Mouse (Mus musculus) hindbrain, embryonic 10.5 days (tissue): Measurements from ENCODE around the gene Micu1. TPM values are rescaled to one million over a fixed set of nuclear protein-coding genes. Genes with fewer than 3 reads are reported as not detected.

Experiments
- DNase-seq: peaks from one replicate; pipeline ENCODE4 v3.0.0-alpha.2; 2017; ENCODE audit warnings: low spot score
- H3K27ac ChIP-seq: fragments of 300-500 bp; sonication (generic); 2 replicates; pipeline ENCODE4 v1.5.1; 2016; ENCODE audit warnings: mild to moderate bottlenecking, moderate library complexity
- H3K27me3 ChIP-seq: fragments of 300-500 bp; sonication (generic); 2 replicates; pipeline ENCODE4 v1.6.1; 2016; ENCODE audit warnings: mild to moderate bottlenecking; ENCODE audit not compliant: poor library complexity, insufficient read depth, severe bottlenecking
- H3K36me3 ChIP-seq: fragments of 300-500 bp; sonication (generic); 2 replicates; pipeline ENCODE4 v1.6.1; 2016; ENCODE audit warnings: mild to moderate bottlenecking, moderate library complexity
- H3K4me1 ChIP-seq: fragments of 300-500 bp; sonication (generic); replicated peaks from 2 replicates; pipeline ENCODE4 v1.6.1; 2016; ENCODE audit warnings: mild to moderate bottlenecking
- H3K4me3 ChIP-seq: fragments of 300-500 bp; sonication (generic); 2 replicates; pipeline ENCODE4 v1.5.1; 2016; ENCODE audit warnings: mild to moderate bottlenecking, moderate library complexity
- H3K9me3 ChIP-seq: fragments of 300-500 bp; sonication (generic); 2 replicates; pipeline ENCODE4 v1.6.1; 2016; ENCODE audit warnings: mild to moderate bottlenecking, moderate library complexity
- WGBS: fragments of 180-500 bp; shearing (Covaris S2); methylation state at CpG from one replicate; pipeline ENCODE4 v1.1.7; 2016; 5-methylcytosine and 5-hydroxymethylcytosine counted together
- polyA plus RNA-seq: library from polyadenylated mRNA; unstranded; fragments of >200 nt; fragmentation: Nextera tagmentation; extraction: Ambion mirVana; gene quantifications from 2 replicates; pipeline ENCODE4 v1.2.1, GENCODE M21; 2016

Micu1 gene
- polyA plus RNA-seq, 1 experiment from 2014 or later: 63.9 TPM

DNA sequence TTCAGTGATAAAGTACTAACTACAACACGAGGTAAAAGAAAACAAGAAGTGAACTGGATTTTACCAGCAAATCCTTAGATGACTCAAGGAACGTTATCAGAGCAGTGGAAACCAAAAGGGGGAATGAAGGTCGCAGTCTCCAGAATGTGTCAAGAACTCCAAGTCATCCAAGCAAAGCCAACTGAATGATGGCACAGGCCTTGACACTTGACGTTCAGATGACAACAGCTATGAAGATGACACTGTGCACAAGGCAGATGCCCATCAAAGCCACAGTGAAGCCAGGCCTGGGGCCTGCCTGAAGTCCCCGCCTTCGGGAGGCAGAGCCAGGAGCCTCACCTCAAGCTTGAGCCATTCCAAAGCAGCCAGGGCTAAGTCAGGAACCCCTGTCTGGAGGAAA is 62.5 kb downstream of the Micu1 start:
- no peak for DNase-seq
- Histone ChIP-seq H3K4me1 (no peaks in the 10 kb centered on the region), H3K27ac (no peak overlapping the region), H3K4me3 (no peak overlapping the region), H3K27me3 (no peaks in the 10 kb centered on the region), H3K36me3 (0 out of 2 replicates have a peak, but pooled peaks cover 6% of the 10 kb centered on the region), H3K9me3 (no peaks in the 10 kb centered on the region)
- WGBS: 93% methylated on average over 6 of the region's 6 CpGs

GRCm38 (mm10) chr10:59768369-59769079 is 66.2 kb downstream of the Micu1 start:
- peaks cover 8% of the 10 kb centered on the region; the same call in 1 of the 2 replicates for H3K4me1 ChIP-seq
- no peak for DNase-seq
- WGBS: 71% methylated on average over 13 of the region's 13 CpGs
- peaks cover 12% of the 10 kb centered on the region; the same call in 1 of the 2 replicates for H3K36me3 ChIP-seq
- no peaks in the 10 kb centered on the region for H3K9me3 ChIP-seq
- H3K4me3 ChIP-seq: no peak overlapping the region
- no peak overlapping the region for H3K27ac ChIP-seq
- H3K27me3 ChIP-seq: no peaks in the 10 kb centered on the region

DNA sequence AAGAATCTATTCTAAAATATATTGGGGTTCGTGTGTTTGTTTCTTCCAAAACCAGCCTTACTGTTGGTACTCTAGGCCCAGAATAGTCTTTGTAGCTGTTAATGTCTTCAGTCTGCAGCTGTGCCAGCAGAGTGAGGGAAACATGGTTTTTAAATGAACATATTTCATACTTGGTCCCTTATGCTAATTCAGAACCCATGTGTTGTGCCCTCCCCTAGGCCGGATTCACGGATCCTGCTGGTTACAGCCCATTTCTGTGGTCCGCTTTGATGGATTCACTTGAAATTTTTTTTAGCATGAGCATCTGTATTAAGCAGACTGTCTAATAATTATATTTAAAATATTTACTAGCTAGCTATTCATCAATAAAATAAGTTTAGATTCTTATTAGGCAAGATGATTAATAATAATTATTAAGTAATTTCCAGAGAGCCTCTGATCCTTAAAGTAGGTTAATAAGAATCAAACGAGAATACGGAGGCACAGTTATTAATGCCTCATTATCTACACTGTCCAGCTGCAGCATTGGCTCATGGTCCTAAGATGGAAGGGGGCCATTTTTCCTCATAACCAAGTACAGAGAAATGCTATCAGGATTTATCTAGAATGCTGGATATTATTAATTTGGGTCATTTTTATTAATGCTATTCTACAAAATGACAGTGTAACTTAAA is 69.2 kb downstream of the Micu1 start:
- DNase-seq: no peak

DNA sequence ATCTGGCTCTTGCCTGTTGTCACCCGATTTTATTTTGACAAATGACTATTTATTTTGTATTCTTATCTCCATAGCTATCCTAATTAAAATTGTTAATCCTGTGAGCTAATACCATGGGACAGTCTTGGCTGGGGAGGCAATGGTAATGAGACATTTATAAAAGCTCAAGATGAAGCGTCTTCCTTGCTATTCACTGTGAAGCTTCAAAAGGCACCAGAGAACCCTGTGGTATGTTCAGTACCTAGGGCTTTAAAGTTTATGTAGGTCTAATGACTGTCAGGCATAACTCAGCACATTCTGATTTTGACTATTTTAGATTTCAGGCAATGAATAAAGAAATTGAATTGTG is 69.7 kb downstream of the Micu1 start:
- no peaks in the 10 kb centered on the region for H3K27me3 ChIP-seq
- DNase-seq: no peak
- WGBS: 84% methylated on average over 2 of the region's 2 CpGs

More for the DNA sequence above, 69.2 kb downstream of the Micu1 start:
- Histone ChIP-seq H3K36me3 (peaks cover 6% of the 10 kb centered on the region; the same call in 1 of the 2 replicates), H3K27ac (no peak overlapping the region), H3K27me3 (no peaks in the 10 kb centered on the region), H3K4me1 (peaks cover 16% of the 10 kb centered on the region; the same call in 1 of the 2 replicates), H3K9me3 (no peaks in the 10 kb centered on the region), H3K4me3 (no peak overlapping the region)
- 94% methylated on average over 6 of the region's 6 CpGs for WGBS

GRCm38 (mm10) chr10:59773441-59774140 is 71.3 kb downstream of the Micu1 start:
- Histone ChIP-seq H3K27ac (no peak overlapping the region), H3K4me3 (no peak overlapping the region), H3K9me3 (no peaks in the 10 kb centered on the region), H3K27me3 (no peaks in the 10 kb centered on the region), H3K4me1 (peaks cover 20% of the 10 kb centered on the region; the same call in 1 of the 2 replicates), H3K36me3 (peaks cover 6% of the 10 kb centered on the region; the same call in 1 of the 2 replicates)
- no peak for DNase-seq
- 75% methylated on average over 13 of the region's 13 CpGs for WGBS

More for the DNA sequence above, 69.7 kb downstream of the Micu1 start:
- H3K4me1 ChIP-seq: peaks cover 16% of the 10 kb centered on the region; the same call in 1 of the 2 replicates
- no peak overlapping the region for H3K4me3 ChIP-seq
- H3K27ac ChIP-seq: no peak overlapping the region
- peaks cover 6% of the 10 kb centered on the region; the same call in 1 of the 2 replicates for H3K36me3 ChIP-seq
- no peaks in the 10 kb centered on the region for H3K9me3 ChIP-seq

DNA sequence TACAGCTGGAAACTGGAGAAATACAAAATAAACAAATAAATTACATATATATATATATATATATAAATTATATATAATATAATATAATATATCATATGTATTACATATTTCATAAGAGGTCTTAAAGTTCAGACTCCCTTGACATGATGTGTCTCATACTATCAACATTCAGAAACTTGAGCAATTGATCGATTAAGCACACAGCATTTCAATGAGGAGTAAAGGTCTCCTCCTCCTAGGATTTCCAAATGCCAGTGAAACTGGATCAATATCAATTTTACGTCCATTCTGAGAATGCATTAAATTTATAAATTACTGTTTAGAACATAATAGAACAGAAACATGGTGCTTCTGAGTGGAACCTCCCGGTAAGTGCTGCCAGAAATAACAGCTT is 71.9 kb downstream of the Micu1 start:
- peaks cover 6% of the 10 kb centered on the region; the same call in 1 of the 2 replicates for H3K36me3 ChIP-seq

DNA sequence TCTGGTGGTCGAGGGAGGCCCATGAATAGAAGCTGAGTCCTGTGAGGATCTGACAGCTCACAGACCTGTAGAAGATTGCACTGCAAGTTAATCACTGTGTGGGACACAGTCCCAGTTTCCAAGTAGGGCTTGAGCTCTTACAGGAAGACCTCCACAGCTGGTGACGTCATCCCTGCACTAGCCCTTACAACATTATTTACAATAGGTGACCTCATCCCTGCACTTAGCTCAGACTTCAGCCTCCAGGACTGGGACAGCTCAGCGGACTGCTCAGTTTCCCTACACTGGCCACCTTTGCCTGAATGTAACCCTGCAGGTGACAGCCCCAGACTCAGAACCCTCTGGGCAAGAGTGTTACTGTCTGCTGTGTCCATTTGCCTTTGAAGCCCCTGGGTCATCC is 75.0 kb downstream of the Micu1 start:
- WGBS: 86% methylated on average over 3 of the region's 3 CpGs
- Histone ChIP-seq H3K27me3 (no peaks in the 10 kb centered on the region), H3K4me1 (peaks cover 34% of the 10 kb centered on the region), H3K27ac (peak overlapping the region; percentile 35), H3K4me3 (no peak overlapping the region), H3K9me3 (no peaks in the 10 kb centered on the region), H3K36me3 (no peaks in the 10 kb centered on the region)
- DNase-seq: no peak

More for the DNA sequence above, 71.9 kb downstream of the Micu1 start:
- Histone ChIP-seq H3K27me3 (no peaks in the 10 kb centered on the region), H3K27ac (peak overlapping the region; percentile 23; the same call in 1 of the 2 replicates), H3K9me3 (no peaks in the 10 kb centered on the region), H3K4me1 (peaks cover 20% of the 10 kb centered on the region; the same call in 1 of the 2 replicates), H3K4me3 (no peak overlapping the region)
- no peak for DNase-seq
- 88% methylated on average over 3 of the region's 3 CpGs for WGBS

GRCm38 (mm10) chr10:59778137-59778710 is 75.9 kb downstream of the Micu1 start:
- Histone ChIP-seq H3K27ac (no peak overlapping the region), H3K4me3 (no peak overlapping the region), H3K27me3 (no peaks in the 10 kb centered on the region), H3K9me3 (no peaks in the 10 kb centered on the region), H3K36me3 (no peaks in the 10 kb centered on the region), H3K4me1 (peaks cover 29% of the 10 kb centered on the region)
- 81% methylated on average over 4 of the region's 4 CpGs for WGBS
- DNase-seq: no peak

GRCm38 (mm10) chr10:59780698-59781097 is 78.4 kb downstream of the Micu1 start:
- Histone ChIP-seq H3K36me3 (no peaks in the 10 kb centered on the region), H3K27me3 (no peaks in the 10 kb centered on the region), H3K4me1 (peaks cover 31% of the 10 kb centered on the region), H3K4me3 (no peak overlapping the region), H3K27ac (peak overlapping the region; percentile 67), H3K9me3 (no peaks in the 10 kb centered on the region)
- 18% methylated on average over 3 of the region's 3 CpGs for WGBS
- no peak for DNase-seq

- Histone ChIP-seq H3K4me1 (peaks cover 37% of the 10 kb centered on the region), H3K27me3 (no peaks in the 10 kb centered on the region), H3K36me3 (no peaks in the 10 kb centered on the region), H3K9me3 (no peaks in the 10 kb centered on the region), H3K27ac (peak overlapping the region; percentile 67), H3K4me3 (no peak overlapping the region)
- 66% methylated on average over 7 of the region's 7 CpGs for WGBS
- DNase-seq: no peak
Observed at GRCm38 (mm10) chr10:59781205-59781931, 79.1 kb downstream of the Micu1 start.

DNA sequence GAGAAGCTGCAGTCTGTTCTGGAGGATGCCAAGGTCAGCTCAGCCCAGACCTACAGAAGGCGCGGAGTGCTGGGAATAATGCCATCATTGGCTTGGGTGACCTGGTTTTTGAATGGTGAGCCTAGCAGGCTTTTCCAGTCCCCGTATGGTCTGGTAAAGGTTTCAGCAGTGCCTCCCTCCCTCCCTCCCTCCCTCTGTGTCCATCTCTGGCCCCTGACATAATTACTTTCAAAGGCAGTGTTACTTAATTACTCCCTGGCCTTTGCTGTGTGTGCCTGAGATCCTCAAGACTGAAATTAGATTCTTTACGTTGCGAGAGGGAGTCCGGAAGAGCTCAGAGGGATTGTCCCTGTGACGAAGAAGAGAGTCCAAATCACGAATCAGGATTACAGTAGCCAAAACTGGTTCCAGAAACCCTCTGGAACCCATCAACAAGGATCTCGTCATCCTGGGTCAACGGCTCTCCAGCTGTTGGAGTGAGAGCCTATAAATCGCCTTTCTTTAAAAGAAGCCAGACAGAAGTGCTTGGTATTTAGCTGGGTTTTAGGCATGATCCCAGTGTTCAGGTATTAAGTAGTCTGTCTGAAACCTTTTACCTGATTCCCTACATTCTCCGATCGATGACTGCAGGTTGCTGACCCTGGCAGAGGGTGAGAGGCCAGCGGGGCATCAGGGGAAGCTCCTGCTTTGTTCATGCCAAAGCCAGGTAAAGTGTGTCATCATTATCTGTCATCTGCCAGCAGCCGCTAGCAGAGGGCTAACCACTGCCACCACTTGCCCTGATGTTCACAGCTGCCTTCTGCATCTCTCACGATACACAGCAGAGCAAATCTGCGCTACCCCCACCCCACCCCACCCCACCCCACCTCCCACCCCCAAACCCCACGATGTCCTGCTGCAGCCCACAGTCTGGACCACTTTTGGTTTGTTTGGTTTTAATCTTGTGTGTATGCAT is 82.7 kb downstream of the Micu1 start:
- no peaks in the 10 kb centered on the region for H3K27me3 ChIP-seq
- no peak for DNase-seq
- 83% methylated on average over 18 of the region's 18 CpGs for WGBS
- no peak overlapping the region for H3K4me3 ChIP-seq
- peak overlapping the region; percentile 35; the same call in 1 of the 2 replicates for H3K27ac ChIP-seq
- H3K36me3 ChIP-seq: peaks cover 18% of the 10 kb centered on the region
- no peaks in the 10 kb centered on the region for H3K9me3 ChIP-seq
- peaks cover 40% of the 10 kb centered on the region for H3K4me1 ChIP-seq
